Mouse (Mus musculus) granulocyte monocyte progenitor cell, adult 5-6 weeks (primary cell): ENCODE data around the gene Nrxn3. TPM values are rescaled to one million over a fixed set of nuclear protein-coding genes. Genes with fewer than 3 reads are reported as not detected.

Source experiments
- ATAC-seq: replicated peaks from 2 replicates; pipeline ENCODE4 v1.8.0; 2016; ENCODE audit warnings: mild to moderate bottlenecking, moderate TSS enrichment, inconsistent platforms; ENCODE audit not compliant: poor library complexity, severe bottlenecking
- total RNA-seq, 2 experiments: library from RNA; stranded (forward) in 1 of 2; stranded (reverse) in 1 of 2; fragments of 200-712, 200-1000 nt in 1 of 2; fragments of >200 nt in 1 of 2; fragmentation: Nextera tagmentation in 1 of 2; gene quantifications; 2 replicates each; pipeline ENCODE4 v1.2.3; 2014 to 2017

Gene Nrxn3
- total RNA-seq, 2 experiments from 2014 or later = not detected

DNA sequence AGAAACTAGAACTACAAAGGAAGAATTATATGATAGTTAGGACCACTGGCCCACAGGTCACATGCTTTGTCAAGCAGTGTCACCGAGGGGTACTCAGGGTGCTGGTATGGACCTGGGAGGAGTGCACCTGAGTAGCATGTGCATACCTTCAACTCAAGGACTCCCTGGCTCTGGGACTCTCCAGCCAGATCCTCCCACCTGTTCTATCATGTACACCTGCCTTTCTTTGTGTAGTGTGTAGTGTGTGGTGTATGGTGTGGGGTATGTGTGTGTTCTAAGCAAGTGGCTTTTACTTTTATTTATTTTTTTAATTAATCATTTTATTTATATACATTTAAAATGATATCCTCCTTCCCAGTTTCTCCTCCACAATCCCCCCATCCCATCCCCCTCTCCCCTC lies 86.3 kb downstream of the Nrxn3 start:
- no peak for ATAC-seq

DNA sequence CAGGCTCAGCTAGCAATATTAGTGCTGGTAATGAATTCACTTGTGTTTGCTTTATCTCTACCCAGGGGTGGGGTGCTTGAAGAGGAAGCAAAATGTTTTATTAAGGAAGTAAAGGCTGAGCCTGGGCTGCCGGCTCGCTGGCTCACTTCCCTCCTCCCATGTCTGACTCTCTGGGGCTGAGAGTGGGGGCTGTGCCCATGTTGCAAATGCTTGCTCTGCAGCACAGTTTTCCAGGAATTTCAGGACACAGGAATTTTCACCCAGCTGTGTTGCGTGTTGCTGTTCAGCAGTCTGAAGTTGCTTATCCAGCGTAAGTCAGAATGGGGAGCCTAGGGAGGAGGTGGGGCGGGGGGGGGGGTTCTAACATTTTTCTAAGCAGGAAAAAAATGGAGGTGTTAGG lies 89.5 kb downstream of the Nrxn3 start:
- ATAC-seq = no peak

DNA sequence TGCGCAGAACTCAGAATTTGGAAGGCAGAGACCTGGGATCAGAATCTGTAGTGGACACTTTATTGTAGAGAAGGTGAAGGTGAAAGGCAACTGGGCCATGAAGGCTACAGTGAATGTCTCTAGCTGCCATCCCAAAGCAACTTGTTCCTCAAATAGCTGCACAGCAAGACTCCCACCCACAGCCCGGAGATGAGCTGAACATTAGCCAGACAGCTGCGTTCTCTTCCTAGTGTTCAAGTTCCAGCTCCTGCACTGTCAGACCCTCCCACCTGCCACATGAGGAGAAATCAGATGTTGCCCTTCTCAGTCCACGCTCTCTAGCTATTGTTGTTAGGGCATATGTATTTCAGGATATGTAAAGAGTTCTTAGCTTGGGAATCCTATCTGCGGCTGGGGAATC lies 94.2 kb downstream of the Nrxn3 start:
- no peak for ATAC-seq

DNA sequence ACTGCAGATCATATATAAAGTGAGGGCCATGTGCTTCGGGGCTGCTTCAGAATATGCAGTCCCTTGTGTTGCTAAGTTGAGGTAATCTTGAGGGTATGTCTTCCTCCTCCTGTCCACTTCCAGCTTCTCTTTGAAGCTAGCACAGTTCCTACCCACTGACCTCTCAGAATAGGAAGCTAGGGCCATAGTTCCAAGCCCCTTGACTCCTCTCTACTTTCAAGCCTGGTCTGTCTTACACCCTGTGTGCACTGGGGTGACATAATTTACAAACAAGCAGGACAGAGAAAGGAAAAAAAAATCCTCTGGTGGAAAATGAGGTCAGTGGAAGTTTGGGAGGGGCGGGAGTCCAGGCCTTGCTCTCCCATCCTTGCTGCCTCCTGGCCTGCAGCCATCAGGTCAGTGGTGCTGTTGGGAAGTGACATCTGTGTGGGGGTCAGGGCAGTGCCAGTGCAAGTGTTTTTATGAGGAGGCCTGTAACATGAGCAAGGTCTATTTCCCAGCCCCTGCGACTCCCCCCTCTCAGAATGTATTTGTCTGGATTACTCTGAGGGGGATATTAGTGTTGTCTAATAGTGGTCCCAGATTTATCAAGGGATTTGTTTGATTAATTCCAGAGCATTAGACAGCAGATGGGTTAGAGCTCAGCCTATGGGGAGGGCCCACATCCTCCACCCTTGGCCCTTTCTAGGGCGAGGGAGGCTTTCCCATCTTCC lies 96.1 kb downstream of the Nrxn3 start:
- no peak for ATAC-seq

DNA sequence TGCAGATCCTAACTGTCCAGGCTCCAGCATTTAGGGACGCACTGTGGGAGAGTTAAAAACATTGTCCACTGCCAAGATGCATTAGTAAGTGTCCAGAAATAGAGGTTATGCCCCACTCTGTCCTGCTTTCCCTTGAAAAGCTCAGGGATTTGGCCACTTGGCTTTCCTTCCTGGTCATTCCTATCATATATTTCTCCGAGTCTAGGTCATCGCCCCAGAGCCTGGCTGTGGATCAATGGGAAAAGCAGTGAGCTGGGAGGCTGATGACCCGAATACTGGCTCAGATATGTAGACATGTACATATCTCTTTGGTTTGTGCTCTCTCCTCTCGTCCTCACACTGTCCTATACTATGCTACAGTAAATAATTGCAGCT lies 96.6 kb downstream of the Nrxn3 start:
- no peak for ATAC-seq

DNA sequence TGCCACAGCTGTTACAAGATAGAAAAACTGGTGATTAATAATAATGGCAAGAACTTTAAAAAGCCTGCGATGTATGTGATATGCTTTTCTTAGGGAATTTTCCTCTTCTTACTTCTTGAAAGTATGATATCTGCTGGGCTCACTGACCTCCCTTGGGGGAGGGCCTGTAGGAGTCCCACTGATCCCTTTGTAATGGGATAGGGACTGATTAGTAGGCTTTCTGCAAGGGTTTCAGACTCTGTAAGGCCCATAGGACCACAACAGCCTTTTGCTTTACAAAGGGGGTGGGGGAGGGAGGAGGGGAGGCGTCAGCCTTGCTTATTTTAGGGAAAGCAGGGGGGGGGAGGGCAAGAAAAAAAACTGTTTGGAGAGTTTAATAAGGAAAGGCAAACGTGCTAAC lies 97.5 kb downstream of the Nrxn3 start:
- ATAC-seq = no peak

DNA sequence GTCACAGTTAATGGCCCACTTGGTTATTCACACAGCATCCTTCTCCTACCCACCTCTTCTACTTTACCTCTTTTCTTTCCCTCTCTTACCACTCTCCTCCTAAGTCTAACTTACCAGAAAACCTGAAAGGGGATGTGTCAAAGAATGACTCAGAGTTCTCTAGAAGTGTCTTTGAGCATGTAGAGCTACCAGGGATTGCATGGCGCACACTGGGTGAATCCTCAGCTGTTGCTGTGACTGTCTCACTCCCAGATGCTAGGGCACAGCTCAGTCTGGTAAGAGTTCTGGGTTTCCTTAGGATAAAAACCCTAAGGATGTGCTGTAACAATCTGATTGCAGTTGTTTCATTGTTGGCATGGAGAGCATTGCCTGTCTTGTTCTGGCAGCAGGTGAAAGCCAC lies 108.2 kb downstream of the Nrxn3 start:
- ATAC-seq = no peak

DNA sequence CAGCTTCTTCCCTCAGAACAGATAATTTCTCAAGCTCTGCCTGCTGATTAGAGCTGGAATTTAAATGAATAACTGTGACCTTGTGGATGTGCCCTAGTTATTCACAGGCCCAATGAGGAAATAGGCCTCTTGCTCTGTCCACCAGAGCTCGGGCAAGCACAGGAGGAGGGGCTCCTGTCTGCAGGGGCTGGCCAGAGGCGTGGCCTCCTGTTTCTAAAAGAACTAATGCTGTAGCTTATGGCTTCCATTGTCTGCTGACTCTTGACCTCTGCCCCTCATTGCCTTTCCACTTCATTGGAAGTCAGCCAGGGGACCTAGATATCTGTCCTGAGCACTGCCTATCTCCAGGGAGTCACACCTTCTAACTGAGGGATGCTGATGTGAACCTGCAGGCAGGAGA lies 113.1 kb downstream of the Nrxn3 start:
- no peak for ATAC-seq

DNA sequence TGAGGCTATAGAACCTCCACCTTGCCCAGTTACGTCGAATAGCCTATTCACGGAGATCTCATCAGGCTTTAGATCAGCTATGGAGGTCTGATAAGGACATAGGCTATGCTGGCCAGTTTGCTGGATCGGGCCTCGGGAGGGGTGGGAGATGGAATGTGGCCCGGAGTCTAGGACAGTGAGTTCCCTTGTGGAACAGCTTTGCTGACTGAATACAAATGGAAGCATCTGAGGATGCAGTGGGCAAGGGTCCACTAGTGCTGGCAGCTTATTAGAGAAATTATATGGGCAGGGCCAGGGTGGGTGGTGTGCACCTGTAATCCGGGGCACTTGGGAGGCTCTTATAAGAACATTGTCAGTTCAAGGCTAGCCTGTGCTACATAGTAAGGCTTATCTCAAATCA lies 117.0 kb downstream of the Nrxn3 start:
- no peak for ATAC-seq

DNA sequence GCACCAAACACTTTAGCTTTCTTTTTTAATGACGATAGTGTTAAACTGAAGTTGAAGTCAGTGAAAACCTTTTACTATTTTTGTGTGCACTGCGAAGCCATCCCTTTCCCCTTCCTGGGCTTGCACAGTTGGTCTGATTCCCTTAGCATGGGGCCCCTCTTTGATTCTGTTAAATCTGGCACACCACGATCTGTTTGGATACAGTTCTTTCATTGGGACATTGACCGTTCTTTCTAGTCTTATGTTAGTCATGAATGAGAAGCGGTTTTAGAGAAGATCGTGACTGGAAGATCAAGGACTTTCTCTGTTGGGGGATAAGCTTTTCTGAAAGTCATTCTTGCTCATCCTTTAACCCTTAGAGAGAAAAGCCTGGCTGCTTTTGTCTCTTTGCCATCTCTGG lies 118.7 kb downstream of the Nrxn3 start:
- ATAC-seq = no peak

DNA sequence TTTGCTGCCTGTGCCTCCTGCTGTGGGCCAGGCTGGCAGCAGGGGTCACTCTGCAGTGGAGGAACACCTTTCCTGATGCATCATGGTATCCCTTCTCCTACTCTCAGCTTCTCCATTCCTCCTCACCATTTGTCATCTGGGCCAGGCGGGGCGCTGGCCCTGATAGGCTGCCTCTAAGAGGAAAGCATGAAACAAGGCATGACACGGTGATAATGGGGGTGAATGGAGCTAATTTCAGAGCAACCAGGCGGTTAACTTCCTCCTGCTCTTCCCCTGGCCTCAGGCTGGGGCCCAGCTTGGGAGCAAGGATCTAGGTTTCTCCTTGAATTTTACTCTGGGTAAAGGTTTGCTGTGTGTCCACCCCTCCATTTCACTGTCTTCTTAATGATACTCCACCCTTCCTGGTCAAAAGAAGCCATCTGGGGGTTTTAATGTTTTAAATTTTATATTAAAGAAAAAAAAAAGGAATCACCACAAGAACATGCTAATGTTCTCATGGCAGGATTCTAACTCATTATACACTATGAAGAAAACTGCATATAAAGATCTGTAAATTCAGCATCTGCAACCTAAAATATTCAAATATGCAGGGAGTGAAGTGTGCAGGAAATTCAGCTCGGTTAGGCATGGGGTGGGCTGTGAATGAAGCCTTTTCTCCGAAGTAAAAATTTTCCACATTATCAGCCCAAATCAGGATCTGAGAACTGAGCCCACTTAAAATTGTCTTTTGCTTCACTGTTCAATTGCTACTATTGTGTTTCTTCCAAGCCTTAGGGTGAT lies 127.9 kb downstream of the Nrxn3 start:
- ATAC-seq = no peak

DNA sequence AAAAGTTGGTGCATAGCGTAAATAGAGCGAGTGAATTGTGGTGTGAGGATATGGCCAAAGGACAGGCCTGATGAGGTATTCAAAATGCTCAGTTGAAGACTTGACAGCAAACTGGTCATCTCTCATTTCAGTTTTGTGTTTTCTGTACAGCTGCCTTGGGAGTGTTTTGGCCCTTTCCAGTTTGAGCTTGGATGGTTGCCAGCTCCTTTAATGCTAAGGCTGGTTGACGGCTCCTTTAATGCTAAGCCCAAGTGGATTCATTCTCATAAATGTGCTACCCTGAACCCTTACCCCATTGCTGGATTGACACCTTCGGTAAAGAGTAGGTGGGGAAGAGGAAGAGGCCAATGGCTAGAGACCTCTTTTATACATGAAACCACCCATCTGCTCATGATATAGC lies 131.4 kb downstream of the Nrxn3 start:
- ATAC-seq = no peak

DNA sequence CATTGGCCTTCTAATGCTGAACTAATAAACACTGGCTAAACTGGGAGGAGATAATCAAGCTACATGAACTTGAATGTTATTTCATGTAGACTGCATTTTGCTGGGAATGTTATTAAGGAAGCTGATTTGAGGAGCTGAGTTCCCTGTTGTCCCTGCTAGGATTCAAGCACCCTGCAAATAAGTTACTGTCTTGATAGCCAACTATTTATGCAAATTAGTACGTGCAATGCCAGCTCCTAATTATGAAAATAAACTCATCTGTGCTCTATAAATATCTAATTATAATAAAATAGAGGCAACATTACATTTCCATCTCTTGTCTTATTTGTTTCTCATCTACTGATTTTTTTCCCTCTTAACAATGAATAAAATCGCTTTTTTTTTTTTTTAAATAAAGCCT lies 135.0 kb downstream of the Nrxn3 start:
- ATAC-seq = no peak

DNA sequence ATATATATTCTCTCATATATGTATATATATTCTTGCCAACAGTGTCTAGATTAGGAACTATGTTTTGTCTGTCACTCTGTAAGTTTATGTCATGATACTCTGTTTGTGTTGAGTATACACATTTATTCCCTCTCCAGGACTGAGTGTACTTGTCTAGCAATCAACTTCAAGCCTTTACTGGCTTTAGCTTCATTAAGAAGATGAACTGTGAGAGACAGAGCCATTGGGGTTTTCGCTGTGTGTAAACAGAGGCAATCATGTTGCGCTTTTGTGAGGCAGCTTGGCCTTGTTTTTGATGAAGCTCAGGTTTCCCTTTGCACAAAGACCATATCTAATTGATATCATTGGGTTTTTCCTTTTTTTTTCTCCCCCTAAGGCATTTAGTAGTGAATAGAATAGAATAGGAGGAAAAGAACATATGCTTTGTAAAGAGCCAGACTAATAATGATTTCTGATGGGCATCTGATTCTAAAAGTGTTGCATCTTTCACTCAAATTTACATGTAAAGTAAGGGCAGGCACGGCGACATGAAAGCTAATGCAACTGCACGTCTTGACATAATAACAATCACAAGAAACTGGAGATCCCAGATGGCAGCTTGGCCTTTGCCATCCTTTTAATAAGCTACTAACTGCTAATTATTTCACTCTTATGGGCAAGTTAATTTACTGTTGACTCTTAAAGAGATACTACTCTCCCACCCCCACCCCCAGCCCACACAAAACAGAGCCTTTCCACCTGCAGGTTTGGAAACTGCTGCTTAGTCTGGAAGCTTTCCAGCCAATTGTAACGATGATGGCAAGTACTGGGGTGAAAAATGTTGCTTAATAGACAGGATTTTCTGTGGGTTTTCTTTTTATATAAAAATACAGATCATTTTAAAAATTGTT lies 137.0 kb downstream of the Nrxn3 start:
- no peak for ATAC-seq

DNA sequence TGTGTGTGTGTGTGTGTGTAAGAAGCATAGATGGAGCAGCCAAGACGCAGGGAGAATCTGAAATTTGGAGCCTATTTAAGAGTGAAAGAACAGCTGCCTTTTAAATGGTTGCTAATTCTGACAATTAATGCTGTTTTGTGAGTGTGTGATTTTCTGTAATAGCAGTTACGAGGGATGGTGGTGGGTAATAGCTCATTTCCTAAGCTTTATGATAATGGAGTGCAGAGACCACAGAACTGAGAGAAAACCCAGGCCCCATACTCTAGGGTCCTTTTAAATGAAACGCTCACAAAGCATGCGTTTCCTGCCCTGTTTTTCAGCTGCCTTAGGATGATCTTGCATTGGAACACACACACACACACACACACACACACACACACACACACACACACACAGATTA lies 137.7 kb downstream of the Nrxn3 start:
- no peak for ATAC-seq

DNA sequence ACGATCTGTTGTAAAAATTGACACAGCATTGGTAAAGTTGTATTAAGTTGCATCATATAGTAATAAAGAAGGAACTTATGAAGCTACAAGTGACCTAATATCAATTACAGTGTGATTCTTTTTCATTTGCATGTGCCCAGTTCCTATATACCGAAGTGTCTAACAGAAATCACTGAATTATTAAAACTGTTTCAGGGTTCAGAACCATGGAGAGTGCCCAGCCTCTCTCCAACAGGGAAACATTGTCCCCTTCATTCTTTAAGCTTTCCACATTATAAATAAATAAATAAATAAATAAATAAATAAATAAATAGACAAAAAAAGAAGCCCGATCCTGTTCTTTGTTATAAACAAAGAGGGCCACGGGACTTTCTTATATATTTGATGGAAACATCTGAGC lies 140.4 kb downstream of the Nrxn3 start:
- ATAC-seq = no peak

DNA sequence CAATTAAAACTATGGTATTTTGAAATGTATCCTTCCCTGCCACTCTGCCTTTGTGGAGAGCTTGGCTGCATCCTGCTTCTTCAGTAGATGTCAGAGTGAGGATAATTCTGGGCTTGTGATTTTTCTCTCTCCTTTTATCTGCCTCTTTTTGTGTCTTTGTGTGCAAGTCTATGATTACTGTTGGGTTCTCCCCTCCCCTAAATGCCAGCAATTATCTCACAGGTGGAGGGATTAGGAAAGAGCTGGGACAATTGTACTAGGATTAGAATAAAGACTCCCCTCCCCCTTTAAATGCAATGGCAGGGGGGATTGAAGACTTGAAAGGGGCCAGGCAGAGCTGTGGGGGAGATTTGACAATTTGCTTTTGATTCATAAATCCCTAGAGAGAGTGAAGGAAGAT lies 145.6 kb downstream of the Nrxn3 start:
- no peak for ATAC-seq

DNA sequence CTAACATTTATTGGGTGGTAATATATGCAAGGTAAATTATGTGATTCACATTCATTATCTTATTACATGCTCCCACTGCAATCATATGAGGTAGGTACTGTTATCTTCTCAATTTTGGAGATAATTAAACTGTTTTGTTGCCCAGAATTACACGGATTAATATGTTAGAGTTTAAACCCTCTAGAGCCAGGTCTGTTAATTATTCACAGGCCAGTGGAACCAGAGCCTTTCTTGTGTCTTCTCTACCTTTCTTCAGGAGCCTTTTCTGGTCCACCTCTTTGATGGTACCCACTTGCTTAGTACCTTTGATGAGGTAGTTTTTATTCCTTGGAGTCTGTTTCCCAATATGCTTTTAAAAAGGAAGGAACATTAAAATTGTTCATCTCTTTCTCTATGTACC lies 174.7 kb downstream of the Nrxn3 start:
- ATAC-seq = no peak

DNA sequence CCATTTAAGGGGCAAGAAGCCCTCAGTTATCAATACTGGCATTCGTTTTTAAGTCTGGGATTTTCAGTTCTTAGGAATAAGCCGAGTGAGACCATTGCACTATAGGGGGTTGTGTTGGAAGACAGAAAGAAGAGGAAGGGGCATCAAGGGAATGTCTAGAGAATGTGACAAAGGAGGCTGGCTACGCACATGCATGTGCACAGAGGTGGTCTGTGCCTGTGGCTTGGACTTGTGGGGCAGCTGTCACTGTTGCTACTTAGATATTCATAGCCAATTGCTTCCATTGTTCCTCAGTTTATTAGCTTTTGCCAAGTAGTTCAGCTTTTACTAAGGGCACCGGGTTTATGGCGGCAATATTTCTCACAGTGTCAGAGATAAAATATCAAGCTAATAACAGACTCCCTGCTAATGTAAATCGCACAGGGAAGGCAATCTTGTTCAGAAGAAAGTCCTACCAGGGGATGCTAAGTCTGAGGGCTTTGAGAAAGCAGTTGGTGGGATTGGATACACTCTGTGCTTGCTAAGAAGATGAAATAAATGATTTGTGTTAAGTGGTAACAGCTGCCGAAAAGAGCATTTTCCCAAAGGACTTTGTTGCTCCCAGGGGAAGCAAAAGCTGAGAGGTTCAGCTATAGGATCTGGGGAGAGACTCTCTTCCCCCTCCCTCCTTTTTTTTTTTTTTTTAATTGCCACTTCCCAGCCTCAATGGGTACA lies 177.5 kb downstream of the Nrxn3 start:
- ATAC-seq = no peak

DNA sequence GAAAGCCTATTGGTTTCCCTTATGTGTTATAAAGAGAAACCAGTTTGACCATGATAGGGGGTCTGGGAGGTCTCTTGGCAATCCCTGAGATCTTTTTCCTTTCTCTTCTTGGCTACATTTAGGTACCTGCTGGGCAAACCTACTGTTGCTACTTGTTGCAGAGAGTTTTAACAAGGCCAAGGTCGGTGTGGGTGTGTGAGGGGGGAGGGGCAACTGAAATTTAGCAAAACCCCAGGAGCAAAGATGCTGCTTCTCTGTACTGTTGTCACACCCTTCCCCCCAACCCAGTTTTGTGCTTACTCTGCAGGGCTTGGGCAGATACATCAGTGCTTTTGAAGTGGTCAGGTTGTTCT lies 178.0 kb downstream of the Nrxn3 start:
- ATAC-seq = no peak

DNA sequence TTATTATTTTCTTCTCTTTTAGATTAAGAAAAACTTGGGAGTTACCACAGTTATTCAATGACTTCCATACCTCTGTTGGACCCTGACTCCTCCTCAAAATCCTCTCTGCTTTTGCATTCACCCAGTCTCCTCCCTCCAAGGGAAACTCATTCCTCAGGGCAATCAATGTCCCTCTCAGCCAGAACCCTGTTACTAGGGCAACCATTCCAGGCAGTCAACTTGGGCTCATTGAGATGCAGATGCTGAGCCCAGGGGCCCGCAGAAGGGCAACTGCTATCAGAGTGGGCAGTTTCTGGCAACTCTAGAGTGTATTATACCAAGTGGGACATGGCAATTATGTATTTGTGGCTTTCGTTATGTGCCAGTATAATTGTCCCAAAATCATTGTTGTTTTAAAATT lies 188.1 kb downstream of the Nrxn3 start:
- ATAC-seq = no peak
